Mouse (Mus musculus): ENCODE measurements at regions not wholly inside any gene's neighbourhood (a gene's known extent, or its start where the extent isn't known, plus 50 kb on each side); places are given as distances from the start of the nearest gene placed in this dataset.

DNA sequence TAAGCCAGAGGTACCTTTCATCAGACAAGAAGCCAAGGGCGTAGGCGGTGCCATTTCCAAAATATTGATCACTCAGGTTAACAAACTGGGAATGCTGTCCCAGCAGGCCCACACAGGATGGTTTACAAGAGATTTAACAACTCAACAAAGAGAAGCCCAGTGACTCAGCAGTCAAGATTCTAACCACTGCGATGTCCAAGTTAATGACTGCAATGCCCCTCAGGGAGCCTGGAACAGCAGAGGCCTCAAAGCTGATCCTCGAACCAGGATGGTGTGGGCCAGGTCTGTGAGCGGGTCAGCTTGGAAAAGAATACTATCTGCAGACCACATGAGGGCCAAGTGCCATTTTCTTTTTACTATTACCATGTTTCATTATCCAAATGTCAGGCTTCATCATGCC lies 108.0 kb upstream of the Klf14 start:
- DNase-seq: no peak

- no peak for DNase-seq
These were observed 108.6 kb upstream of the Klf14 start for GRCm38 (mm10) chr6:31067453-31067852.

GRCm38 (mm10) chr6:31069243-31069642 lies 110.4 kb upstream of the Klf14 start:
- DNase-seq: no peak

- no peak for DNase-seq
These were observed 111.7 kb upstream of the Klf14 start for GRCm38 (mm10) chr6:31070537-31070936.

DNA sequence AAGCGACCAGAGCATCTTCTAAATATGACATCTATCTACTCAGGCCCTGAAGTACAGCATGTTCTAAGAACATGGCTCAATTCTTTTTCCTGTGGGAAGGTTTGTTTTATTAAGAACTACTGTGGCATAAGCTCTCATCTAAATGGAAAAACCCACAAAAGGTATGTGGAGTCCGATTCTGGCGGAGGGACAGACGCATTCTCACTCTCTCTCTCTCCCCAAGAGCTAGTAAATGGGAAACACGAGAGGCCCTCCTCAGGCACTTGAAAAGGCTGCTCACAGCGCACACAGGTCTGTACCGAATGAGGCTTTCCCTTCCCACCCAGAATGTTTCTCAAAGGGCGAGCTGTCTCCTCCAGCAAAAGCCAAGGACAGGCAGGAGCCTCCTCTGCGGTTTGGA lies 112.1 kb upstream of the Klf14 start:
- no peak for DNase-seq

- no peak for DNase-seq
These were observed 113.2 kb upstream of the Klf14 start for GRCm38 (mm10) chr6:31072072-31072471.

DNA sequence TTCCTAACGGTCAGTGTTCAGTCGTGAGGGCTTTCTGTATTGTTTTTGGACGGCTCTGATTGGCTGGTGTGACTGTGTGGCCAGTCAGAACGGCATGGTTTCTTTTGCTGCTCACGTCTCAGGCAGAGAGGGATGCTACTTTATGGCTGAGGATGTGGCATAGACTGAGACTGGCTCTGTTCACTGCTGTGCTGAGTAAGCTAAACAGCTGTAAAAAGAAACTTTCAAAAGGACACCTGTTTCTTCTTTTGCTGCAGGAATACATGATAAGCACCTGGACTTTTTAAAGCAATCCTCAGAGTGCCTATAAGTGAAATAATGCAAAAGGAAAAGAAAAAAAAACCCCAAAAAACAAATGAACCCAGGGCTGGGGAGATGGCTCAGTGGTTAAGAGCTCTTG lies 113.7 kb upstream of the Klf14 start:
- no peak for DNase-seq

DNA sequence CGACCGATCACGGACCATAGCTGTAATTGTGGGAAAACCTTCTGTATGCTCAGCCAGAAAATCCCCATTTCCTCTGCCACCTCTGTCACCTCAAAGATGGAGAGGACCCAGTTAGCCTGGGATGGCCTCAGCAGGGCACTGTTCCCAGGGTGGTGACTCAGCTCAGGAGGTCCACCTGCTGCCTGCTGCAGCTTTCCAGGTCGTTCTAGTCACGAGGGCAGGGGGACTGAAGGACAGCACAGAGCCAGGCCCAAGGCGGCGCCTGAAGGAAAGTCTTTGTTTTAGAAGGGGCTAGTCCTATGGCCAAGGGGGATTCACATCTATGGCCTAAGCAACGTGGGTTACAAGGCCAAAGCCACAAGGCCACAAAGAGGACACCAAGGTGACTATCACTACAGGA lies 114.5 kb upstream of the Klf14 start:
- no peak for DNase-seq

DNA sequence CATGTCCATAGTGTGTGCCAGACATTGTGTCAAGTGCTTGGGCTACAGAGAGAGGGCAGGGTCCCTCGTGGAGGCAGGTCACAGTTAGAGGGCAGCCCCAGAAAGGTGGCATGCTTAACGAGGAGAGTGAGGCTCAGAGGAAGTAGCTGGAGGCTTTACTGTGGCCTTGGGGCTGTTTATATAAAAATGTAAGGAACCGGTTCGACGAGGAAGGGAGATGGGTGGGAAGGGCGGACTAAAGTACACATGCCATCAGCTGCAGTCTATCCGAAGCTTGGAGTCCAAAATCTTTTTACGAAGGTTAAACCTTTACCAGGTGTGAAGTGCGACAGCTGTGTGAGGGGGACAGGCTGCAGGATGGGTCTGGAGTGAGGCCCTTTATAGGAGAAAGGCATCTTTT lies 115.5 kb upstream of the Klf14 start:
- no peak for DNase-seq

GRCm38 (mm10) chr6:31075209-31075571 lies 116.3 kb upstream of the Klf14 start:
- DNase-seq: no peak

- peak; percentile 63 to 81 for DNase-seq
These were observed 116.9 kb upstream of the Klf14 start for GRCm38 (mm10) chr6:31075572-31076477.

GRCm38 (mm10) chr6:31076478-31076834 lies 117.6 kb upstream of the Klf14 start:
- no peak for DNase-seq

DNA sequence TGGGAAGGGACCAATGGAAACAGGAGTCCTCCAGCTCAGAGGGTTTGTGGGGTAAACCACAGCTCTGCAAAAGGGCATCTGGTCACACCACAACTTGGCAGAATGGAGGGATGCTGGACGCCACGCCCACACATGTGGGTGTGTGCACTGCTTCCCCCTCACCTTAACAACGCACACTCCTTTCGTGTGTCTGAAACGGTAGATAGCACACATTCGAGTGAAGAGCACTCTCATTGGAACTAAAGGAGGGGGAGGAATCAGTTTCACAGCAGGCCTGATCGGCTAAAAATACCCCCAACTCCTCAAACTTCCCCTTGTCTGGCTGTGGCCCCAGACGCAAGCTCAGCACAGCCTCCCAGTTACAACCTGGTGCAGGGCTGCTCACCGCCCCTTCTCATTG lies 118.3 kb upstream of the Klf14 start:
- no peak for DNase-seq

DNA sequence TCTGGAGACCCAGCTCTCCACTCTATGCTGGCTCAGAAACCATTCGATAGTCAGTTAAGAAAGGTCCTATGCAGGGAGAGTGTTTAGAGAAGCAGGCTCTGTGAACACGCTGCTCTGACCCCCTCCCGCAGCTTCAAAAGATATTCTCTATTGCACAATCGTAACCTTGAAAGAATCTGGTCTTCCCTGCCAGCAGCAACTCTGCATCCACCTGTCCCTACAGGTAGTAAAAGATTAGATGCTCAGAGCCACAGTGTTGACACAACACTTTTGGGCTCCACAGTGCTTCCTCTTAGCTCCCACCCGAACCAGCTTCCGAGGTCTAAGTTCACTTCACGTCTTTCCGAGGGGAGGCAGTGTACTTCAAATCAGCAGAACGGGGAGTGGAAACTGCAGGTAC lies 118.9 kb upstream of the Klf14 start:
- no peak for DNase-seq

- peak; percentile 59 to 72 for DNase-seq
These were observed 119.5 kb upstream of the Klf14 start for GRCm38 (mm10) chr6:31078413-31078812.

- no peak for DNase-seq
These were observed 120.8 kb upstream of the Klf14 start for GRCm38 (mm10) chr6:31079586-31080259.

GRCm38 (mm10) chr6:31080279-31080678 lies 121.4 kb upstream of the Klf14 start:
- DNase-seq: no peak

DNA sequence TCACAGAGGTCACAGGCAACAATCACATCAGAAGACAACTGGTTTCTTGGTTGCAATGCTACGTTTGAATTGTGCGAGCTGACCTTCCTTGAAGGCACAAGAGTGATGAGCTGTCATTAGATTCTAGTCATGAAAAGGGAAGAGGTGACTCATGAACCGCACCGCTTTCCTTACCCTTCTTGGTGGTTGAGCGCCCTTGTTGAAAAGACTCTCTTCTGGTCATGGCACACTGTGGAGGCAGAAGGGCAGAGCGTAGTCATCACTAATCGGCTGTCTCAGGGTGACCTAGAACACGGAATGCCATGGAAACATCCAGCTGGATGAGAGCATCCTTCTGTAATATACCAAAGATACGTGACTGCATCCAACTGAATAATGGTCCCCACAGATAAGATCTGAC lies 121.8 kb upstream of the Klf14 start:
- DNase-seq: no peak

GRCm38 (mm10) chr6:31081238-31081637 lies 122.4 kb upstream of the Klf14 start:
- DNase-seq: no peak

DNA sequence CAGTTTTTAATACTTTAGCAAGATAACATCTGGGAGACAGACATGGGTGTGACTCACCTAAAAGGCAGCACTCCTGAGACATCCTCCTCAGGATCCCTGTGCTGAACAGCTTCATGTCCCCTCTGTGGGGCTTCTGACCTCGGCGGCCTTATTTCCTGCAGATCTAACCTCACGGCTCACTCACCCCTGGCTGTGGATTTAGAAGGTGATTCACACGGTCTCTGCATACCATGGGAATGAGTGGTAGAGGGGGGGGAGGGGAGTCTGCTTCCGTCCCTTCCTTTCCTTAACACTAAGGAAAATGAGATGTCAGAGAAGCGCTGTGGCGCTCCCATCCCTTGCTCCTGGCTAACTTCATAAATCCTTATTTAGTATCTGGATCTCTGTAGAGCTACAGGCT lies 123.1 kb upstream of the Klf14 start:
- no peak for DNase-seq

DNA sequence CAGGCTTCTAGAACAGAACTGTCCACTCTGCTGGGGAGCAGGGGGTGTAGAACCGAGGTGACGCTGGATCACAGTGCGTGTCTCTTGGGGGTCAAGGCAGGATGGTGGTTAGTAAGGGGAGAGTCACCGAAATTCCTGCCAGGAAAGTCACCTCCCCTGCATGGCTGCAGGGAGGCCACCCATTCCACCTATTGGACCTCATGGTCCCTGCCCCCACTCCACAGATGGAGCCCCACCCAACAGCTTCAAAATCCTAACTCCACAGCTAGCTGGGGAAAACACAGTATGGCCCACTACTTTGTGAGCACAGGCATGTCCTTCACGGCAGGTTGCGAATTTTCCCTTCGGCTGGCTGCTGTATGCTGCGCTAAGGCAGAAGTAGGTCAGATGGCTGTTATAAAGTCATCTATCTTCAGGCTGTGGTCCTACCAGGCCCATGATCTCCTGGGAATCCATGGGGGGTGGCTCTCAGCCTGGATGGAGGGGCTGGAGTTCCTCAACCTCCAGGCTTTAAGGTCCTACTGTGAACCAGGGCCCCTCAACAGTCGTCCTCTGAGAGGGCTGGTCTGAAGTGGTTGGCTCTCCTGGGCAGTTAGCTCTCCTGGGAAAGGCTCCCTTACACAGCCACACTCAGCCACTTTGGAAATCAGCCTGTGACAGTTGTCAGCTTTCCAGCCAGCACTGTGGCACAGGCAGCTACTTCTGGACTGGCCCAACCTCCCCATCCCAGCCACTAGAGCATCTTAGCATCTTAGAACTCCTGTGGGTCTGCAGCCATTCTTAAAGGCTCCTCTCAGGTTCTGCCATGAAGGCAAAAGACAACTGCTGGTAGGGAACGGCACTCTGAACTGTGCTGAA lies 124.0 kb upstream of the Klf14 start:
- no peak for DNase-seq

- no peak for DNase-seq
These were observed 124.8 kb upstream of the Klf14 start for GRCm38 (mm10) chr6:31083701-31084100.

- DNase-seq: no peak
These were observed 126.3 kb upstream of the Klf14 start for GRCm38 (mm10) chr6:31085063-31085759.

All from kidney, postnatal 25 days (tissue).